Mouse (Mus musculus) kidney, postnatal 36 days (tissue): ENCODE results near the gene Fthl17a.

Experiments used
- DNase-seq, 2 experiments: peaks; one replicate each; pipeline ENCODE4 v3.0.0; 2021 to 2022; ENCODE audit warnings: mixed read lengths in 2 of 2

The Fthl17a gene

GRCm38 (mm10) chrX:85249379-85249778, at the start of gene Fthl17a:
Fthl17a (plus strand) TSS chrX:85249679.
- DNase-seq = no peak

GRCm38 (mm10) chrX:85207001-85207400, 42.5 kb upstream of the Fthl17a start:
- no peak for DNase-seq

- DNase-seq = no peak
Observed at GRCm38 (mm10) chrX:85226883-85227282, 22.6 kb upstream of the Fthl17a start.

GRCm38 (mm10) chrX:85271821-85272220, 22.3 kb downstream of the Fthl17a start:
- DNase-seq = no peak

GRCm38 (mm10) chrX:85272296-85272695, 22.8 kb downstream of the Fthl17a start:
- DNase-seq = peak in 1 of 2 experiments; percentile 1

GRCm38 (mm10) chrX:85289846-85290245, 40.4 kb downstream of the Fthl17a start:
- DNase-seq = no peak

GRCm38 (mm10) chrX:85292781-85293180, 43.3 kb downstream of the Fthl17a start:
- no peak for DNase-seq

GRCm38 (mm10) chrX:85294001-85294400, 44.5 kb downstream of the Fthl17a start:
- no peak for DNase-seq

- no peak for DNase-seq
Observed at GRCm38 (mm10) chrX:85304674-85305073, 55.2 kb downstream of the Fthl17a start.

- no peak for DNase-seq
Observed at GRCm38 (mm10) chrX:85318576-85318975, 69.1 kb downstream of the Fthl17a start.

GRCm38 (mm10) chrX:85319193-85319592, 69.7 kb downstream of the Fthl17a start:
- peak in 1 of 2 experiments; percentile 2 for DNase-seq
